Mouse (Mus musculus): Measurements from ENCODE around the gene Zfp994.
"Not testable (repeated sequence)": the region's sequence is repeated elsewhere in the genome, so short reads cannot be mapped to it uniquely, and the experiment has no call there.

The Zfp994 gene

DNA sequence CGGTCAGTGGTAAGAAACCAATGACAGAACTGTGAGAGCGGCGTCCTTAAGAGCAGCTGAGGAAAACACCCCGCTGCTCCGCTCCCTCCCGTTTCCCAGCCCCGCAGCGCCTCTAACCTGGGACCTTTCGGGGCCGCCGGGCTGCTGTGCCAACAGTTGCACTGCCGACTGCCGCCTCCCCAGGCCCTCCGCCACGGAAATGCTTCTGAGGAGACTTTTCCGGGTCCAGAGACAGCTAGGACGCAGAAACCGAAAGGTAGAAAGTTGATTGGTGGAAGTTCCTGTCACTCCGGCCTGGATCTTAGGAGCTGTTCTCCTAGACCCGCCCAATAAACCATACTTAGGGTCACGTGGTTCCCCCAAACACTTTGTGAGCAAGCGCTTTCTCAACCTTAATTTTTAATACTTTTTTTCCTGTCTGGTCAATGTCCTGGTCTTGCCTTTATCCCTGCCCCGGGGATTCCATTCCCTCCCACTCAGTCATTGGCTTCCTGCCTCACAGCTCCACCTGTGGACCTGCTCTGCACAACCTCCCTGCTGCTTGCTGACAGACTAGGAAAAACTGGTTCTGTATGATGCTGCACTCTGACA is at the start of gene Zfp994:
Gene Zfp994, minus strand, starts transcription at position 195 of the 591 bp plus-strand sequence.
- DNase-seq, result peak; percentile 89 to 95

DNA sequence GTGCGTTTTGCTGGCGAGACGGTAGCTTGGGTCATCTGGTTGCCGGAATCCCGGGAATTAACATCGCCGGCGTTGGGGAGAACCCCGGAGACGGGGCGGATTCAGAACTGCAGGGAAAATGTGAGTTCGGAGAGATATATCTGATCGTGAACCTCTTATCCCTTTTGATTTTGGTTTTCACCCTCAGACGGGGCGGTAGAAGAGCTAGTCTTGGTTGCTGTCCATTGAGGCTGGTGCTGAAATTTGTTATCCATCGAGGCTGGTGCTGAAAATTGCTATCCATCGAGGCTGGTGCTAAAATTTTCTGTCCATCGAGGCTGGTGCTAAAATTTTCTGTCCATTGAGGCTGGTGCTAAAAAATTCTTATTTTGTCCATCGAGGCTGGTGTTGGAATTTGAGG is 5.3 kb upstream of the Zfp994 start:
- DNase-seq, result not testable (repeated sequence)

DNA sequence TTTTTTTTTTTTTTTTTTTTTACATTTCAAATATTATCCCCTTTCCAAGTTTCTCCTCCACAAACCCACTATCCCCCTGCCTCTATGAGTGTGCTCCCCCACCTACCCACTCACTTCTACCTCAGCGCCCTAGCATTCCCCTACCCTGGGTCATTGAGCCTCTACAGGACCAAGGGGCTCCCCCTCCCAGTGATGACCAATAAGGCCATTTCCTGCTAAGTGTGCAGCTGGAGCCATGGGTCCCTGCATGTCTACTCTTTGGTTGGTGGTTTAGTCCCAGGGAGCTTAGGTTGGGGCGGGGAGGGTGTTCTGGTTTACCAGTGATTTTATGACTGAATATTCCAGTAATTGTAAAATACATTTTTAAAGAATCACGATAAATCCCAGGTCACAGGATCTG is 401 bp downstream of the Zfp994 start:
- peak in 1 of 2 experiments; percentile 26 for DNase-seq

DNA sequence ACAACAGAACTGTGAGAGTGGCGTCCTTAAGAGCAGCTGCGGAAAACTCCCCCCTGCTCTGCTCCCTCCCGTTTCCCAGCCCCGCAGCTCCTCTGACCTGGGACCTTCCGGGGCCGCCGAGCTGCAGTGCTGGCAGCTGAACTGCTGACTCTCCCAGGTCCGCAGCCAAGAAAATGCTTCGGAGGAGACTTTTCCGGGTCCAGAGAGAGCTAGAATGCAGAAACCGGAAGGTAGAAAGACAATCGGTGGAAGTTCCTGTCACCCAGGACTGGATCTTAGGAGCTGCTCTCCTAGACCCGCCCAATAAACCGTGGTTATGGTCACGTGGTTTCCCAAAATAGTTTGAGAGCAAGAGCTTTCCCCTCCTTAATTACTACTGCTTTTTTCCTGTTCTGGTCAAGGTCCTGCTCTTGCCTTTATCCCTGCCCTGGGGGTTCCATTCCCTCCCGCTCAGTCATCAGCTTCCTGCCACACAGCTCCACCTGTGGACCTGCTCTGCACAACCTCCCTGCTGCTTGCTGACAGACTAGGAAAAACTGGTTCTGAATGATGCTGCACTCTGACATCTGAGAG is 59.6 kb downstream of the Zfp994 start, which contains the start of gene Zfp947:
Gene Zfp947, minus strand, starts transcription at position 469 of the 573 bp plus-strand sequence.
- peak; percentile 54 to 57 for DNase-seq

DNA sequence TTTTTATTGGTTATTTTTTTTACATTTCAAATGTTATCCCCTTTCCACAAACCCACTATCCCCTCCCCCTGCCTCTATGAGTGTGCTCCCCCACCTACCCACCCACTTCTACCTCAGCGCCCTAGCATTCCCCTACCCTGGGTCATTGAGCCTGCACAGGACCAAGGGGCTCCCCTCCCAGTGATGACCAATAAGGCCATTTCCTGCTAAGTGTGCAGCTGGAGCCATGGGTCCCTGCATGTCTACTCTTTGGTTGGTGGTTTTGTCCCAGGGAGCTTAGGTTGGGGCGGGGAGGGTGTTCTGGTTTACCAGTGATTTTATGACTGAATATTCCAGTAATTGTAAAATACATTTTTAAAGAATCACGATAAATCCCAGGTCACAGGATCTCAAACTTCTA is 60.1 kb downstream of the Zfp994 start:
- DNase-seq, result not testable (repeated sequence)

DNA sequence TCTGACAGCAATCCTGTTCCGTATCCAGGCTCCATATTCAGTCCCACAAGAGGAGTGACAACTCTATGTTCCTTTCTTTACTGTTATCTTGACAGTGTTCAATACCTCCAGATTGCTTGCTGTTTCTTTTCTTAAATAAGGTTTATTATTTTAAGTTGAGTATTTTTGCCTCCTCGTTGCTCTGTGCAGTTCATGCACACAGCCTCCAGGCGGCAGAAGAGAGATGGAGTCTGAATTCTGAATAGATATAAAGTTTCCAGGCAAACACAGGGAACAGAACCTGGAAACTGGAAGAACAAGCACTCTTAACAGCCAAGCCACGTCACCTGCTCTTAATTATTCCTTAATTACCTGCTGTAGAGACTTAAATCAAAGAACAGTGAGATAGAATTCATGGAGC is 71.5 kb downstream of the Zfp994 start:
- not testable (repeated sequence) for DNase-seq

Data from cerebellum, postnatal 25 days (tissue).